Mouse (Mus musculus): Measurements from ENCODE around the gene Calu.
"Not testable (repeated sequence)": the region's sequence is repeated elsewhere in the genome, so short reads cannot be mapped to it uniquely, and the experiment has no call there.

Calu gene

GRCm38 (mm10) chr6:29347665-29348370 is at the start of gene Calu:
Calu (plus strand) TSS chr6:29348069.
- DNase-seq (ENCODE audit: low spot score) = peak; percentile 96

- no peak for DNase-seq (ENCODE audit: low spot score)
Observed at GRCm38 (mm10) chr6:29299112-29299511, 48.8 kb upstream of the Calu start.

GRCm38 (mm10) chr6:29303251-29303650 is 44.6 kb upstream of the Calu start:
- DNase-seq (ENCODE audit: low spot score) = no peak

GRCm38 (mm10) chr6:29303726-29304125 is 44.1 kb upstream of the Calu start:
- DNase-seq (ENCODE audit: low spot score) = no peak

- no peak for DNase-seq (ENCODE audit: low spot score)
Observed at GRCm38 (mm10) chr6:29305462-29305861, 42.4 kb upstream of the Calu start.

GRCm38 (mm10) chr6:29308846-29309605 is 38.8 kb upstream of the Calu start:
- no peak for DNase-seq (ENCODE audit: low spot score)

GRCm38 (mm10) chr6:29313690-29314202 is 34.1 kb upstream of the Calu start:
- no peak for DNase-seq (ENCODE audit: low spot score)

GRCm38 (mm10) chr6:29317286-29317685 is 30.6 kb upstream of the Calu start:
- no peak for DNase-seq (ENCODE audit: low spot score)

GRCm38 (mm10) chr6:29317941-29318340 is 29.9 kb upstream of the Calu start:
- no peak for DNase-seq (ENCODE audit: low spot score)

GRCm38 (mm10) chr6:29318879-29319278 is 29.0 kb upstream of the Calu start, which contains the start of gene Fam71f1:
Fam71f1 (plus strand) TSS chr6:29319140.
- DNase-seq (ENCODE audit: low spot score) = peak; percentile 2

- DNase-seq (ENCODE audit: low spot score) = no peak
Observed at GRCm38 (mm10) chr6:29321586-29321985, 26.3 kb upstream of the Calu start.

- no peak for DNase-seq (ENCODE audit: low spot score)
Observed at GRCm38 (mm10) chr6:29322147-29322546, 25.7 kb upstream of the Calu start.

- DNase-seq (ENCODE audit: low spot score) = no peak
Observed at GRCm38 (mm10) chr6:29322735-29323134, 25.1 kb upstream of the Calu start.

- DNase-seq (ENCODE audit: low spot score) = no peak
Observed at GRCm38 (mm10) chr6:29326961-29327360, 20.9 kb upstream of the Calu start.

- no peak for DNase-seq (ENCODE audit: low spot score)
Observed at GRCm38 (mm10) chr6:29329514-29329913, 18.4 kb upstream of the Calu start.

- DNase-seq (ENCODE audit: low spot score) = not testable (repeated sequence)
Observed at GRCm38 (mm10) chr6:29346512-29346911, 1.4 kb upstream of the Calu start.

- no peak for DNase-seq (ENCODE audit: low spot score)
Observed at GRCm38 (mm10) chr6:29347189-29347588, 680 bp upstream of the Calu start.

- no peak for DNase-seq (ENCODE audit: low spot score)
Observed at GRCm38 (mm10) chr6:29348371-29348724, 479 bp downstream of the Calu start.

GRCm38 (mm10) chr6:29351613-29352012 is 3.7 kb downstream of the Calu start:
- DNase-seq (ENCODE audit: low spot score) = no peak

GRCm38 (mm10) chr6:29352816-29353215 is 4.9 kb downstream of the Calu start:
- DNase-seq (ENCODE audit: low spot score) = no peak

GRCm38 (mm10) chr6:29359386-29359785 is 11.5 kb downstream of the Calu start:
- DNase-seq (ENCODE audit: low spot score) = no peak

GRCm38 (mm10) chr6:29360211-29360610 is 12.3 kb downstream of the Calu start:
- DNase-seq (ENCODE audit: low spot score) = no peak
